Mouse (Mus musculus) cerebellum, adult (tissue): Measurements from ENCODE around the gene Usp21.
"Not testable (repeated sequence)": the region's sequence is repeated elsewhere in the genome, so short reads cannot be mapped to it uniquely, and the experiment has no call there.

Experiments
- ATAC-seq: cut with Nextera tagmentation; 2 replicates; pipeline ENCODE4 v1.9.2; 2017; ENCODE audit warnings: mild to moderate bottlenecking, moderate library complexity, mixed read lengths; ENCODE audit not compliant: insufficient number of reproducible peaks, low FRiP score, low TSS enrichment

Usp21 gene

GRCm38 (mm10) chr1:171287136-171288081, at the start of gene Usp21:
Usp21 (minus strand) TSS chr1:171287991.
- peak; percentile 91 for ATAC-seq

- no peak for ATAC-seq
Observed at GRCm38 (mm10) chr1:171330216-171330560, 42.4 kb upstream of the Usp21 start.

GRCm38 (mm10) chr1:171329433-171330215, 41.8 kb upstream of the Usp21 start:
- peak; percentile 16 for ATAC-seq

GRCm38 (mm10) chr1:171328839-171329432, 41.1 kb upstream of the Usp21 start, which contains the start of gene Dedd:
Dedd (plus strand) TSS chr1:171329145.
- peak; percentile 96 for ATAC-seq

GRCm38 (mm10) chr1:171328244-171328643, 40.5 kb upstream of the Usp21 start:
- no peak for ATAC-seq

- not testable (repeated sequence) for ATAC-seq
Observed at GRCm38 (mm10) chr1:171326588-171326987, 38.8 kb upstream of the Usp21 start.

- ATAC-seq: no peak
Observed at GRCm38 (mm10) chr1:171325571-171325970, 37.8 kb upstream of the Usp21 start.

- ATAC-seq: no peak
Observed at GRCm38 (mm10) chr1:171322012-171322411, 34.2 kb upstream of the Usp21 start.

- ATAC-seq: no peak
Observed at GRCm38 (mm10) chr1:171321415-171321814, 33.6 kb upstream of the Usp21 start.

GRCm38 (mm10) chr1:171320151-171320550, 32.4 kb upstream of the Usp21 start:
- peak; percentile 92 for ATAC-seq

- ATAC-seq: peak; percentile 74
Observed at GRCm38 (mm10) chr1:171319748-171320147, 32.0 kb upstream of the Usp21 start.

- no peak for ATAC-seq
Observed at GRCm38 (mm10) chr1:171309321-171309720, 21.5 kb upstream of the Usp21 start.

- not testable (repeated sequence) for ATAC-seq
Observed at GRCm38 (mm10) chr1:171306157-171306556, 18.4 kb upstream of the Usp21 start.

GRCm38 (mm10) chr1:171298226-171298625, 10.4 kb upstream of the Usp21 start:
- ATAC-seq: no peak

GRCm38 (mm10) chr1:171295063-171295402, 7.2 kb upstream of the Usp21 start:
- no peak for ATAC-seq

GRCm38 (mm10) chr1:171294298-171295062, 6.7 kb upstream of the Usp21 start, which contains the start of gene Ufc1:
Ufc1 (minus strand) TSS chr1:171295024.
- ATAC-seq: peak; percentile 82

GRCm38 (mm10) chr1:171293906-171294297, 6.1 kb upstream of the Usp21 start:
- ATAC-seq: no peak

- no peak for ATAC-seq
Observed at GRCm38 (mm10) chr1:171293351-171293750, 5.6 kb upstream of the Usp21 start.

- ATAC-seq: no peak
Observed at GRCm38 (mm10) chr1:171288328-171288727, 537 bp upstream of the Usp21 start.

- ATAC-seq: no peak
Observed at GRCm38 (mm10) chr1:171286517-171286916, 1.3 kb downstream of the Usp21 start.
